Mouse (Mus musculus): ENCODE results near the gene Tex30.
A peak's percentile ranks its signal among the peaks of the same experiment; 100 is the strongest.

Tex30 gene

GRCm38 (mm10) chr1:44041797-44042554, 60.3 kb downstream of the Tex30 start:
- DNase-seq (ENCODE audit: low spot score) = peak; percentile 81

Data from testis, postnatal 10 days (tissue).